Mouse (Mus musculus): ENCODE measurements at regions not wholly inside any gene's neighbourhood (a gene's known extent, or its start where the extent isn't known, plus 50 kb on each side); places are given as distances from the start of the nearest gene placed in this dataset.

DNA sequence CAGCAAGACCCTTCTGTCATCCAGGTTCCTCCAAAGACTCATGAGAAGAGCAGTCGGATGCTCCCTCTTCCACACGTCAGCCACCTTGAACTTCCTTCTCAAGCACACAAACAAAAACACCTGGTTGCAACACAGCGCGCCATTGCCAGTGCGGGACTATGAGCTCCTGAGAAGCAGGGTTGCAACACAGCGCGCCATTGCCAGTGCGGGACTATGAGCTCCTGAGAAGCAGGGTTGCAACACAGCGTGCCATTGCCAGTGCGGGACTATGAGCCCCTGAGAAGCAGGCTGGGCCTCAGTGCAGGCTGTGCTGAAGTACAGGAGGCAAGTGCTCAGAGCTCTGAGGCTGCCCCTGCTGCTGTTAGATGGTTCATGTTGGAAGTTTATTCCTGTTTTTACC, 140.0 kb downstream of the Gm12728 start:
- no peak for TF ChIP-seq CTCF (IDR thresholded peaks at IDR 0.05; ENCODE audit: low read depth, low read length)
- TF ChIP-seq POLR2A (IDR thresholded peaks at IDR 0.05; ENCODE audit: extremely low read depth, insufficient read depth, low read length): no peak
